Mouse (Mus musculus) left cerebral cortex, postnatal 14 days (tissue): Measurements from ENCODE around the gene Dmrta1. TPM values are rescaled to one million over a fixed set of nuclear protein-coding genes. Genes with fewer than 3 reads are reported as not detected.
"Not testable (repeated sequence)": the region's sequence is repeated elsewhere in the genome, so short reads cannot be mapped to it uniquely, and the experiment has no call there.

ENCODE experiments used
- DNase-seq, 2 experiments: peaks; one replicate each; pipeline ENCODE4 v3.0.0; 2021 to 2022; ENCODE audit warnings: low spot score in 2 of 2, mixed read lengths in 1 of 2
- intact Hi-C: fragments of 180-260 bp; cut with DNase I; formaldehyde crosslinking; loops from one replicate; pipeline ENCODE4 v1.15.1; 2025
- total RNA-seq, 2 experiments: library from RNA; stranded (reverse); gene quantifications; 2 replicates each; pipeline ENCODE4 v1.2.3; 2021

Gene Dmrta1
- total RNA-seq, 2 experiments from 2014 or later: 0.62 to 1.1 TPM

DNA sequence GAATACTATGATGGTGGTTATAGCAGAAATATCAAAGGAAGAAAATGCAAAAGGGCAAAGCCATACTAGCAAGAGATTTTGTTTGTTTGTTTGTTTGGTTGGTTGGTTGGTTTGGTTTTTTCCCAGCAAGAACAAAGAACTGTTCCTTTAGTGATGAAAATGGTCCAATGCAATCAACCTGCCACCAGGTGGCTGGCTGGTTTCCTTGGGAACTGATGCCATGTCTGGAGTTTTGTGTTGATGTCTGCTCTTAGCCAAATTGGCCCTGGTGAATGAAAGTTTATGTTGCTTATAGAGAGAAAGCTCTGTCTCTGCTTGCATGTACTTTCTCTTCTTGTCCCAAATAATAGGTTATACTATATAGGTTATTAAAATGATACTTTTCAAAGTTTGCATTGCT, 18.7 kb downstream of the Dmrta1 start:
- no peak for DNase-seq
- intact Hi-C loops: no loop called here

GRCm38 (mm10) chr4:89723526-89724190, 44.4 kb downstream of the Dmrta1 start:
- DNase-seq, intact Hi-C loops: not testable (repeated sequence)
